Mouse (Mus musculus) ES-E14 (cell line): ENCODE data around the gene Btbd19. TPM values are rescaled to one million over a fixed set of nuclear protein-coding genes. Genes with fewer than 3 reads are reported as not detected.

ENCODE experiments used
- DNase-seq: peaks from one replicate; pipeline ENCODE4 v3.0.0-alpha.2; 2013; ENCODE audit warnings: low read depth, low spot score
- H3K27ac ChIP-seq: 2 replicates; pipeline ENCODE4 v1.5.1; 2012; ENCODE audit warnings: low read depth, mild to moderate bottlenecking, low read length, moderate library complexity, mixed read lengths; ENCODE audit not compliant: poor library complexity, insufficient read depth, severe bottlenecking
- H3K36me3 ChIP-seq: 2 replicates; pipeline ENCODE4 v1.6.1; 2012; ENCODE audit warnings: mild to moderate bottlenecking, low read length, moderate library complexity, mixed read lengths; ENCODE audit not compliant: control insufficient read depth, poor library complexity, insufficient read depth, severe bottlenecking
- H3K4me1 ChIP-seq, 2 experiments: fragments of 150-350 bp in 1 of 2; sonication (generic) in 1 of 2; 2 replicates each; pipeline ENCODE4 v1.6.1; 2012; ENCODE audit warnings: low read length in 2 of 2, mild to moderate bottlenecking in 1 of 2, mixed read lengths in 1 of 2; ENCODE audit not compliant: control insufficient read depth in 2 of 2, insufficient read depth in 2 of 2, poor library complexity in 1 of 2
- H3K4me3 ChIP-seq, 2 experiments: fragments of 150-350 bp in 1 of 2; sonication (generic) in 1 of 2; 2 replicates each; pipeline ENCODE4 v1.5.1; 2012; ENCODE audit warnings: low read length in 2 of 2, low read depth in 1 of 2, mild to moderate bottlenecking in 1 of 2, mixed read lengths in 1 of 2; ENCODE audit not compliant: insufficient read depth in 1 of 2, poor library complexity in 1 of 2, severe bottlenecking in 1 of 2
- H3K9ac ChIP-seq: 2 replicates; pipeline ENCODE4 v1.6.1; 2012; ENCODE audit warnings: low read depth, mild to moderate bottlenecking, low read length, mixed read lengths; ENCODE audit not compliant: poor library complexity, insufficient read depth, severe bottlenecking
- H3K9me3 ChIP-seq: fragments of 150-350 bp; sonication (generic); 2 replicates; pipeline ENCODE4 v1.6.1; 2012; ENCODE audit warnings: low read depth, mild to moderate bottlenecking, low read length; ENCODE audit not compliant: control insufficient read depth, insufficient read depth
- CHD2 ChIP-seq: IDR thresholded peaks from 2 replicates; pipeline ENCODE4 v1.6.1; 2014; ENCODE audit warnings: mild to moderate bottlenecking, low read depth, low read length, inconsistent platforms
- HCFC1 ChIP-seq: IDR thresholded peaks from 2 replicates; pipeline ENCODE4 v1.6.1; 2012; ENCODE audit warnings: low read length, inconsistent platforms, borderline replicate concordance; ENCODE audit not compliant: insufficient read depth
- MAFK ChIP-seq: IDR thresholded peaks from 2 replicates; pipeline ENCODE4 v1.6.1; 2014; ENCODE audit warnings: mild to moderate bottlenecking, low read depth, low read length, inconsistent platforms; ENCODE audit not compliant: insufficient read depth
- ZC3H11A ChIP-seq: IDR thresholded peaks from 2 replicates; pipeline ENCODE4 v1.6.1; 2012; ENCODE audit warnings: low read depth, mild to moderate bottlenecking, inconsistent platforms, low read length, borderline replicate concordance
- ZNF384 ChIP-seq: IDR thresholded peaks from 2 replicates; pipeline ENCODE4 v1.6.1; 2012; ENCODE audit warnings: low read depth, low read length, inconsistent platforms
- in situ Hi-C, 2 experiments: fragments of 600-800 bp; cut with MboI; formaldehyde crosslinking; loops; one replicate each; pipeline ENCODE4 v1.15.1; 2025; ENCODE audit warnings: low sequenced_read_pairs in 2 of 2, inconsistent platforms in 1 of 2; ENCODE audit not compliant: unreplicated experiment in 2 of 2
- total RNA-seq: library from RNA; depleted of rRNA; stranded (reverse); fragments of 300-350 nt; gene quantifications from 2 replicates; pipeline ENCODE4 v1.2.3, GENCODE M21; 2012

Btbd19 gene
- total RNA-seq, 1 experiment = 51.2 TPM

DNA sequence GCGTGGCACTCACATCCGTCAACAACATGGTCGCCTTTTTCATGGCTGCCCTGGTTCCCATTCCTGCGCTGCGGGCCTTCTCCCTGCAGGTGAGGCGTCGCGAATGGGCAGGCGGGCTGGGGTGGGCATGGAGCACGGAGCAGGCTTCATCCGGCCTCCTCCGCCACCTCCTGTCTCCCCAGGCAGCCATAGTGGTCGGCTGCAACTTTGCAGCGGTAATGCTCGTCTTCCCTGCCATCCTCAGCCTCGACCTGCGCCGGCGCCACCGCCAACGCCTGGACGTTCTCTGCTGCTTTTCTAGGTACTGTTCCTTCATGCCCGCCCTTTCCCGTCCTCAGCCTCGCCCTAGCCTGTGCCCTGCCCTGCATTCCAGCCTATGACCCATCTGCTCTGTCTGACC is 16.2 kb downstream of the Btbd19 start:
- DNase-seq = no peak
- peak overlapping the region; percentile 54 to 55 for H3K4me3 ChIP-seq
- H3K27ac ChIP-seq = no peak overlapping the region
- TF ChIP-seq CHD2 (no peak), MAFK (no peak), HCFC1 (no peak), ZC3H11A (no peak), ZNF384 (no peak)
- peaks cover 47% of the 10 kb centered on the region for H3K36me3 ChIP-seq
- peak overlapping the region; percentile 32 for H3K9ac ChIP-seq
- in situ Hi-C loops = no loop called here
- peaks cover 0 to 41% of the 10 kb centered on the region in 2 experiments; a peak in 2 of 4 replicates for H3K4me1 ChIP-seq
- H3K9me3 ChIP-seq = no peaks in the 10 kb centered on the region

DNA sequence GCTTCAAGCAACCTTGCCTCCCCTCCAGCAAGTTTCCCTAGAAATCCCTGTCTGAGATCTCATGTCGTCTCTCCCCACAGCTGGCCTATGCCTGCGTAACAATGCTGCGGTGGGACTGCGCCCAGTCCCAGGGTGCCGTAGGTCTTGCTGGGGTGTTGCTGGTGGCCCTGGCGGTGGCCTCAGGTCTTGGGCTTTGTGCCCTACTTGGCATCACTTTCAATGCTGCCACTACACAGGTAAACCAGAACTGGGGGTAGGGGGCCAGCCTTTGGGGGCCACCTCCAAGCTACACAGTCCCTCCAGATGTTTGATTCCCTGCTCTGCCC is 17.0 kb downstream of the Btbd19 start:
- Histone ChIP-seq H3K4me3 (no peak overlapping the region), H3K27ac (no peak overlapping the region), H3K4me1 (peaks cover 0 to 43% of the 10 kb centered on the region in 2 experiments; a peak in 2 of 4 replicates), H3K36me3 (peaks cover 39% of the 10 kb centered on the region), H3K9ac (no peak overlapping the region), H3K9me3 (no peaks in the 10 kb centered on the region)
- no peak for DNase-seq
- TF ChIP-seq ZC3H11A = no peak
- no peak for TF ChIP-seq CHD2
- TF ChIP-seq HCFC1 = no peak
- TF ChIP-seq MAFK = no peak
- no peak for TF ChIP-seq ZNF384
- in situ Hi-C loops = no loop called here

DNA sequence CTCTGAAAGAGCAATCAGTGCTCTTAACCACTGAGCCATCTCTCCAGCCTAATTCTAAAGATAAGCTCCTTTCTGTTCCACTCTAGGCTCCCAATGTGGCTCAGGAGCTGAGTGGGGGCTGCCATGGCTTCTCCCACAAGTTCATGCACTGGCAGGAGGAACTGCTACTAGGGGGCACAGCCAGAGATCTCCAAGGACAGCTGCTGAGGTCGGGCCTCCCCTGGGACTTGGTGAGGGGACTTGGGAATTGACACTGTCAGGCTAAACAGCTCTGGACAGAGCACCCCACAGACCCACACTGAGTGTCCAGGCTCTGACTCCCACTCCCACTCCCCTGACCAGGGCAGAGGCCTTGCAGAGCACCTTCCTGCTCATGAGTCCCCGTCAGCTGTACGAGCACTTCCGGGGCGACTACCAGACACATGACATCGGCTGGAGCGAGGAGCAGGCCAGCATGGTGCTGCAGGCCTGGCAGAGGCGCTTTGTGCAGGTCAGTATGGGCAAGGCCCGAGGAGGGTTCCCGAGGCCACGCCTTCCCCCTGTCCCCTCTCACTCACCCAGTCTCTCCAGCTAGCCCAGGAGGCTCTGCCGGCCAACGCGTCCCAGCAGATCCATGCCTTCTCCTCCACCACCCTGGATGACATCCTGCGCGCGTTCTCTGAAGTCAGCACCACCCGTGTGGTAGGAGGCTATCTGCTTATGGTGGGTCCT is 17.6 kb downstream of the Btbd19 start:
- Histone ChIP-seq H3K36me3 (peaks cover 42% of the 10 kb centered on the region), H3K4me3 (no peak overlapping the region), H3K9ac (no peak overlapping the region), H3K4me1 (peaks cover 0 to 47% of the 10 kb centered on the region in 2 experiments; a peak in 2 of 4 replicates), H3K27ac (no peak overlapping the region), H3K9me3 (no peaks in the 10 kb centered on the region)
- no peak for TF ChIP-seq CHD2
- TF ChIP-seq ZNF384 = no peak
- no peak for TF ChIP-seq ZC3H11A
- TF ChIP-seq MAFK = no peak
- no peak for TF ChIP-seq HCFC1
- in situ Hi-C loops = no loop called here
- DNase-seq = no peak

- H3K36me3 ChIP-seq = peaks cover 29% of the 10 kb centered on the region
- H3K9ac ChIP-seq = peak overlapping the region; percentile 18; the same call in 1 of the 2 replicates
- no peak for TF ChIP-seq CHD2
- no peak for TF ChIP-seq ZNF384
- no peak for TF ChIP-seq ZC3H11A
- TF ChIP-seq HCFC1 = no peak
- no peak for TF ChIP-seq MAFK
- in situ Hi-C loops = no loop called here
- DNase-seq = no peak
- no peak overlapping the region for H3K27ac ChIP-seq
- no peak overlapping the region for H3K4me3 ChIP-seq
- H3K4me1 ChIP-seq = peaks cover 2 to 53% of the 10 kb centered on the region in 2 experiments; a peak in 2 of 4 replicates
- no peaks in the 10 kb centered on the region for H3K9me3 ChIP-seq
These were observed 20.4 kb downstream of the Btbd19 start for GRCm38 (mm10) chr4:117105127-117105526.

DNA sequence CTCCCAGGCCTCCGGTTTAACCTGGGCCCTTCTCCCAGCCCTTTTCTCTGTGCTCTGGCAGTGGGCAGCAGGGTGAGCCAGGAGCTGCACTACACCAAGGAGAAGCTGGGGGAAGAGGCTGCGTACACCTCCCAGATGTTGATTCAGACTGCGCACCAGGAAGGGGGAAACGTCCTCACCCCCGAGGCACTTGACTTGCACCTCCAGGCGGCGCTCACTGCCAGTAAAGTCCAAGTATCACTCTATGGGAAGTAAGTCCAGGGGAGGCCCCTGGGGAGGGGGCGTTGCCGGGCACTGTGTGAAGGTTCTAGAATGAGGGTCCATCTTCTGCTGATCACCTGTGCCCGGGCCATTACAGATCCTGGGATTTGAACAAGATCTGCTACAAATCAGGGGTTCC is 20.9 kb downstream of the Btbd19 start:
- peaks cover 28% of the 10 kb centered on the region for H3K36me3 ChIP-seq
- in situ Hi-C loops = no loop called here
- no peak overlapping the region for H3K27ac ChIP-seq
- no peak for TF ChIP-seq HCFC1
- no peak for TF ChIP-seq MAFK
- no peak for TF ChIP-seq ZC3H11A
- TF ChIP-seq CHD2 = no peak
- no peak for TF ChIP-seq ZNF384
- no peak overlapping the region for H3K4me3 ChIP-seq
- peak overlapping the region; percentile 4; the same call in 1 of the 2 replicates for H3K9ac ChIP-seq
- no peaks in the 10 kb centered on the region for H3K9me3 ChIP-seq
- no peak for DNase-seq
- peaks cover 2 to 54% of the 10 kb centered on the region in 2 experiments; a peak in 2 of 4 replicates for H3K4me1 ChIP-seq
